Comparison of ENCODE assay signal across 8 mouse cellular contexts in genomic region chr3:89340465-89340864, GRCm38 (mm10). TPM values are rescaled to one million over a fixed set of nuclear protein-coding genes. Genes with fewer than 3 reads are reported as not detected.
DNase-seq lines count a peak whose midpoint lies in the region; ATAC-seq and TF ChIP-seq lines count a peak whose summit lies in the region.

No protein-coding gene starts in this region.

- peak; percentile 17; the same call in 1 of the 2 replicates for ATAC-seq in embryonic facial prominence, embryonic 14.5 days (ENCODE audit: low read depth)
- ATAC-seq in heart, embryonic 14.5 days (ENCODE audit: insufficient number of reproducible peaks, insufficient read depth, low FRiP score, low read depth) = no peak
- no peak for ATAC-seq in lung, embryonic 15.5 days (ENCODE audit: borderline replicate concordance, extremely low read depth, low FRiP score, low TSS enrichment)

- peak; percentile 92 for TF ChIP-seq CTCF in E14TG2a.4 (conservative IDR thresholded peaks at IDR 0.05; ENCODE audit: low read length)
- peak; percentile 97 for TF ChIP-seq CTCF in bone marrow, adult 2 months (IDR thresholded peaks at IDR 0.05; ENCODE audit: control insufficient read depth, insufficient read depth, low read length)

- peak overlapping the region; percentile 49 for H3K9ac ChIP-seq in embryonic facial prominence, embryonic 14.5 days (ENCODE audit: low read depth, low read length)
- H3K9ac ChIP-seq in heart, embryonic 14.5 days (ENCODE audit: low read length) = no peak overlapping the region
- H3K9ac ChIP-seq in lung, embryonic 15.5 days = no peak overlapping the region

- no peak for TF ChIP-seq POLR2A in bone marrow, adult 2 months (IDR thresholded peaks at IDR 0.05; ENCODE audit: borderline replicate concordance, control insufficient read depth, low read depth, low read length)

- peaks cover 49% of the 10 kb centered on the region for H3K36me3 ChIP-seq in E14TG2a.4 (ENCODE audit: insufficient read depth, low read length)
- peaks cover 19% of the 10 kb centered on the region for H3K36me3 ChIP-seq in embryonic facial prominence, embryonic 14.5 days (ENCODE audit: control insufficient read depth, insufficient read depth, low read length)
- H3K36me3 ChIP-seq in heart, embryonic 14.5 days (ENCODE audit: control insufficient read depth, insufficient read depth, low read length) = peaks cover 33% of the 10 kb centered on the region
- peaks cover 5% of the 10 kb centered on the region; the same call in 1 of the 2 replicates for H3K36me3 ChIP-seq in lung, embryonic 15.5 days

- no peaks in the 10 kb centered on the region for H3K27me3 ChIP-seq in E14TG2a.4 (ENCODE audit: insufficient read depth, low read length)
- H3K27me3 ChIP-seq in embryonic facial prominence, embryonic 14.5 days (replicated peaks; ENCODE audit: control insufficient read depth, insufficient read depth, low read length) = no peaks in the 10 kb centered on the region
- no peaks in the 10 kb centered on the region for H3K27me3 ChIP-seq in heart, embryonic 14.5 days (ENCODE audit: control insufficient read depth, insufficient read depth, low read length)
- no peaks in the 10 kb centered on the region for H3K27me3 ChIP-seq in lung, embryonic 15.5 days

- peak; percentile 78 for DNase-seq in embryonic facial prominence, embryonic 14.5 days (ENCODE audit: low spot score)
- DNase-seq in kidney, postnatal 25 days = peak; percentile 78 to 79
- peak; percentile 83 for DNase-seq in ovary, postnatal 14 days (ENCODE audit: low spot score)
- DNase-seq in thymus, postnatal 36 days = peak; percentile 64 to 73

- WGBS in bone marrow, adult 2 months = 14% methylated on average over 11 of the region's 11 CpGs
- WGBS in embryonic facial prominence, embryonic 14.5 days = 6% methylated on average over 11 of the region's 11 CpGs
- WGBS in heart, embryonic 14.5 days = 7% methylated on average over 11 of the region's 11 CpGs
- 7% methylated on average over 11 of the region's 11 CpGs for WGBS in lung, embryonic 15.5 days

- H3K9me3 ChIP-seq in E14TG2a.4 (ENCODE audit: low read length) = no peaks in the 10 kb centered on the region
- no peaks in the 10 kb centered on the region for H3K9me3 ChIP-seq in embryonic facial prominence, embryonic 14.5 days (ENCODE audit: control insufficient read depth, low read length)
- H3K9me3 ChIP-seq in heart, embryonic 14.5 days (ENCODE audit: control insufficient read depth, low read length) = no peaks in the 10 kb centered on the region
- H3K9me3 ChIP-seq in lung, embryonic 15.5 days = no peaks in the 10 kb centered on the region

- H3K4me1 ChIP-seq in E14TG2a.4 (replicated peaks; ENCODE audit: low read depth, low read length) = peaks cover 51% of the 10 kb centered on the region
- no peaks in the 10 kb centered on the region for H3K4me1 ChIP-seq in bone marrow, adult 2 months (ENCODE audit: control insufficient read depth, insufficient read depth, low read length)
- peaks cover 25% of the 10 kb centered on the region for H3K4me1 ChIP-seq in embryonic facial prominence, embryonic 14.5 days (ENCODE audit: control insufficient read depth, insufficient read depth, low read length)
- H3K4me1 ChIP-seq in heart, embryonic 14.5 days (ENCODE audit: control insufficient read depth in 2 of 2, insufficient read depth in 2 of 2, low read length in 2 of 2) = peaks cover 8 to 9% of the 10 kb centered on the region in 2 experiments; a peak in 3 of 4 replicates
- peaks cover 46% of the 10 kb centered on the region for H3K4me1 ChIP-seq in lung, embryonic 15.5 days

- peak overlapping the region; percentile 59 for H3K4me2 ChIP-seq in embryonic facial prominence, embryonic 14.5 days (ENCODE audit: low read depth, low read length)
- peak overlapping the region; percentile 51 for H3K4me2 ChIP-seq in heart, embryonic 14.5 days (ENCODE audit: low read length)
- peak overlapping the region; percentile 54 for H3K4me2 ChIP-seq in lung, embryonic 15.5 days

- H3K27ac ChIP-seq in bone marrow, adult 2 months (ENCODE audit: control insufficient read depth, insufficient read depth, low read depth, low read length, poor library complexity) = no peak overlapping the region
- H3K27ac ChIP-seq in embryonic facial prominence, embryonic 14.5 days (replicated peaks; ENCODE audit: low read depth, low read length) = no peak overlapping the region
- H3K27ac ChIP-seq in heart, embryonic 14.5 days (replicated peaks in 1 of 2; ENCODE audit: control insufficient read depth in 1 of 2, insufficient read depth in 1 of 2, low read depth in 2 of 2, low read length in 2 of 2) = no peak overlapping the region
- H3K27ac ChIP-seq in lung, embryonic 15.5 days = no peak overlapping the region

- peak overlapping the region; percentile 72 for H3K4me3 ChIP-seq in E14TG2a.4 (replicated peaks; ENCODE audit: low read length)
- no peak overlapping the region for H3K4me3 ChIP-seq in bone marrow, adult 2 months (replicated peaks; ENCODE audit: control insufficient read depth, low read depth, low read length)
- peak overlapping the region; percentile 30 for H3K4me3 ChIP-seq in embryonic facial prominence, embryonic 14.5 days (ENCODE audit: low read depth, low read length)
- 0 out of 4 replicates have a peak overlapping the region, but pooled peaks of 1 of the 2 experiments have one; percentile 8 for H3K4me3 ChIP-seq in heart, embryonic 14.5 days (ENCODE audit: control insufficient read depth in 1 of 2, insufficient read depth in 1 of 2, low read depth in 1 of 2, low read length in 2 of 2)
- H3K4me3 ChIP-seq in lung, embryonic 15.5 days = peak overlapping the region; percentile 23

RNA-seq across cellular contexts. Expression of gene Efna4, which starts 2.6 kb away (rescaled TPM):
- polyA plus RNA-seq in bone marrow, adult 2 months (2011; ENCODE audit: insufficient read depth, insufficient read length, low replicate concordance, missing spikeins) = not detected in 2 replicates
- polyA plus RNA-seq in embryonic facial prominence, embryonic 14.5 days (2014; fragmentation: Nextera tagmentation; extraction: Ambion mirVana) = 17.5 and 20.7 TPM in 2 replicates
- 6.0 and 6.7 TPM in 2 replicates for polyA plus RNA-seq in heart, embryonic 14.5 days (2014; fragmentation: Nextera tagmentation; extraction: Ambion mirVana)
- 29.0 and 29.9 TPM in 2 replicates for polyA plus RNA-seq in lung, embryonic 15.5 days (2015; fragmentation: Nextera tagmentation; extraction: Ambion mirVana)

RNA-seq across cellular contexts. Expression of gene Adam15, which starts 9.3 kb away (rescaled TPM):
- polyA plus RNA-seq in bone marrow, adult 2 months (2011; ENCODE audit: insufficient read depth, insufficient read length, low replicate concordance, missing spikeins) = 112 and 187 TPM in 2 replicates
- 44.4 and 51.7 TPM in 2 replicates for polyA plus RNA-seq in embryonic facial prominence, embryonic 14.5 days (2014; fragmentation: Nextera tagmentation; extraction: Ambion mirVana)
- polyA plus RNA-seq in heart, embryonic 14.5 days (2014; fragmentation: Nextera tagmentation; extraction: Ambion mirVana) = 31.0 and 38.6 TPM in 2 replicates
- polyA plus RNA-seq in lung, embryonic 15.5 days (2015; fragmentation: Nextera tagmentation; extraction: Ambion mirVana) = 61.5 and 63.0 TPM in 2 replicates

RNA-seq across cellular contexts. Expression of gene Efna3, which starts 17.7 kb away (rescaled TPM):
- polyA plus RNA-seq in bone marrow, adult 2 months (2011; ENCODE audit: insufficient read depth, insufficient read length, low replicate concordance, missing spikeins) = 2.7 TPM in 1 of 2 replicates, not detected in the other
- polyA plus RNA-seq in embryonic facial prominence, embryonic 14.5 days (2014; fragmentation: Nextera tagmentation; extraction: Ambion mirVana) = 18.7 and 21.2 TPM in 2 replicates
- polyA plus RNA-seq in heart, embryonic 14.5 days (2014; fragmentation: Nextera tagmentation; extraction: Ambion mirVana) = 0.78 and 1.1 TPM in 2 replicates
- 5.8 and 6.0 TPM in 2 replicates for polyA plus RNA-seq in lung, embryonic 15.5 days (2015; fragmentation: Nextera tagmentation; extraction: Ambion mirVana)

RNA-seq across cellular contexts. Expression of gene Dcst2, which starts 21.3 kb away (rescaled TPM):
- 0.56 TPM in 1 of 2 replicates, not detected in the other for polyA plus RNA-seq in bone marrow, adult 2 months (2011; ENCODE audit: insufficient read depth, insufficient read length, low replicate concordance, missing spikeins)
- polyA plus RNA-seq in embryonic facial prominence, embryonic 14.5 days (2014; fragmentation: Nextera tagmentation; extraction: Ambion mirVana) = not detected in 2 replicates
- polyA plus RNA-seq in heart, embryonic 14.5 days (2014; fragmentation: Nextera tagmentation; extraction: Ambion mirVana) = not detected in 2 replicates
- polyA plus RNA-seq in lung, embryonic 15.5 days (2015; fragmentation: Nextera tagmentation; extraction: Ambion mirVana) = 0.11 and 0.19 TPM in 2 replicates

RNA-seq across cellular contexts. Expression of gene Dcst1, which starts 24.6 kb away (rescaled TPM):
- polyA plus RNA-seq in bone marrow, adult 2 months (2011; ENCODE audit: insufficient read depth, insufficient read length, low replicate concordance, missing spikeins) = 1.3 TPM in 1 of 2 replicates, not detected in the other
- polyA plus RNA-seq in embryonic facial prominence, embryonic 14.5 days (2014; fragmentation: Nextera tagmentation; extraction: Ambion mirVana) = 0.26 and 0.33 TPM in 2 replicates
- polyA plus RNA-seq in heart, embryonic 14.5 days (2014; fragmentation: Nextera tagmentation; extraction: Ambion mirVana) = 0.16 and 0.18 TPM in 2 replicates
- 0.21 TPM in 1 of 2 replicates, not detected in the other for polyA plus RNA-seq in lung, embryonic 15.5 days (2015; fragmentation: Nextera tagmentation; extraction: Ambion mirVana)
